Mouse (Mus musculus) urinary bladder, postnatal 4 days (tissue): ENCODE data around the gene 9630041A04Rik.

Experiments
- DNase-seq, 2 experiments: peaks; one replicate each; pipeline ENCODE4 v3.0.0; 2021 to 2022; ENCODE audit warnings: low spot score in 2 of 2

Gene 9630041A04Rik

DNA sequence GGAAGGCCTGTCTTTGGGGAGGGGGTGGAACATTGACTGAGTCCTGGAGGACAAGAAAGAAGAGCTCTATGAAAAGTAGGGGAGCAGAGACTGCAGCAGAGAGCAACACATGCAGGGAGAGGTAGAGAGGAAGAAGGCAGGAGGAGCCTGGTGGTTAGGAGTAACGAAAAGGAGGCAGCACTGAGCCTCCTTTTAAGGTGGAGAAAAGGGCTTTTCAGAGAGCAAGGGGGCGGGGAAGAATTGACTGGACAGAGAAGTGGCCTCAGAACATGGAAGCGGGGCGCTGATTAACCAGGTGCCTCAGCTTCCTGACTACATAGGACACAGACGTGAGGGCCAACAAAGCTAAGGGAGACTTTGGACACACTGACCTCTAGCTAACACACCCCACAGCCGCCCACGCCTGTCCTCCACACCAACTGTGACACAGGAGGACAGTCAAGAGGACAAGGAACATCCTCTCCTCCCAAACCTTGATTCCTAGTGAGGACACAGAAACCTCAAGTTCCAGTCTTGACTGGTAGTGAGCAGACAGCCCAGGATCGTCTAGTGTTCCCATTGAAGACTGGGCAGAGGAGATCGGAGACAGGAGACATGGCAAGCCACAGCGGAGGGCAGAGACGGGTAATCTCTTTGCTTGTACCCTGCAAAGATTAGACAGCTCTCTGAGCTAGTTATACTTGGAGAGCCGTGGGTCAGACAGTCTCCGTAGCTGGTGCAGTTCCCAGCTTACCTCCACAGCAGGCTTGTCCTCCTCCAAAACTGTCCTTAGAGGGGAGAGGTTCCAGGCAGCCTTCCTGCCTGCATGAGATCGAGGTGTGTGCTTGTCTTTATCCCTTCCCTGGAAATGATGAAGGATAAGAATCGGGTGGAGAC lies at the start of gene 9630041A04Rik:
Gene 9630041A04Rik, plus strand, starts transcription at position 246 of the 876 bp plus-strand sequence.
- DNase-seq, result no peak

DNA sequence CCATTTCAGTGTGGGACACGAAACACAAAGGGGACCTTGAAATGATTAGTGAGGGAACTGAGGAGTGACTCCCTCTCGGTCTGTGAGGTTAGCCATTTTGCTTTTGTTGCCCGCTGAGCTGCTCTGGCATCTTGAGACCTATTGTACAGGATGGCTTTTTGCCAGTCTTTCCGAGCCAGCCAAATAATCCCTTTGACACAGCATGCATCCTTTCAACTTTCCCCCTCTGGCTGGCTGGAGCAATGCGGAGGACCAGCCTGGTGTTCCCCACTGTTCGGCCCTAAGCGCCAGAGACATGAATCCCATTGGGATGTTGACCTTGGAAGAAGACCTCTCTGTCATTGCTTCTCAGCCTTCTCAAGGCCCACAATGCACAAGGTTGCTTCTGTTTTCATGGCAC lies 37.7 kb upstream of the 9630041A04Rik start:
- no peak for DNase-seq

- no peak for DNase-seq
Measured at GRCm38 (mm10) chr9:101825626-101826025, 36.0 kb upstream of the 9630041A04Rik start.

- no peak for DNase-seq
Measured at GRCm38 (mm10) chr9:101833619-101834018, 28.0 kb upstream of the 9630041A04Rik start.

- DNase-seq, result no peak
Measured at GRCm38 (mm10) chr9:101841101-101841500, 20.5 kb upstream of the 9630041A04Rik start.

DNA sequence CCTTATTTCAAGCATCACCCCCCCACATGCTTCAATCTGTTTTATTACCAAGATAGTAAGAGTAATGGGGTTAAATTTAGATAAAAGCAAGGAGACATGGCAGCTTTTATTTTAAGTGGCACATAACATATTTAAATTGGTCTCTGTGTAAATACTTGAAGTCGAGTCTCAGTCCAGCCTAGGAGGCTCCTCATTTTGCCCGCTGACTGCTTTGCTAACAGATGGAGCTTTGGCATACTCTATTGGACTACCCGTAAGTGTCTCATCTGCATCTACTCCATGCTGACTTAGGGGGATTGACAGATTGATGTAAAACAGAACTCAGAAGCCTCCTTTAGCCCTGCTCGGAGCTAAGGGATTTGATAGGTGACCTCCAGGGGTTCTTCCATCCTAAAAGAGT lies 17.7 kb upstream of the 9630041A04Rik start:
- no peak for DNase-seq

DNA sequence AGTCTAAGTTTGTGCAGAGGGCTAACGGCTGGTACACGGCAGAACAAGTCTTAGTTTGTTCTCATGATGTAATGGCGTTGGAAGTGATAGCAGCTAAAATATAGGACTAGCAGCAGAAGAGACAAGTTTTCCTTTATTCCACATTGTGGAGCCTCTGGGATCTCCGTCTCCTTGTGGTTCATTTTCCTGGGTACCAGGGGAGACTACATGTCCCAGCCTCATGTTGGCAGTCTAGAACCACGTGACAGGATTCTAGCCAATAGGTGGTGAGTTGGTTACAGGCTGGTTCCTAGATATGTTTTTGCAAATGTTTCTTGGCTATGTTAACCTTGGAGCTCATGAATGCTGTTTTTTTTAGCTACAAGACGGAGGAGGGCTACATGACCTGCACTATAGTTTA lies 15.9 kb upstream of the 9630041A04Rik start:
- DNase-seq, result no peak

- peak in 1 of 2 experiments; percentile 48 for DNase-seq
Measured at GRCm38 (mm10) chr9:101862481-101863065, 932 bp downstream of the 9630041A04Rik start.

DNA sequence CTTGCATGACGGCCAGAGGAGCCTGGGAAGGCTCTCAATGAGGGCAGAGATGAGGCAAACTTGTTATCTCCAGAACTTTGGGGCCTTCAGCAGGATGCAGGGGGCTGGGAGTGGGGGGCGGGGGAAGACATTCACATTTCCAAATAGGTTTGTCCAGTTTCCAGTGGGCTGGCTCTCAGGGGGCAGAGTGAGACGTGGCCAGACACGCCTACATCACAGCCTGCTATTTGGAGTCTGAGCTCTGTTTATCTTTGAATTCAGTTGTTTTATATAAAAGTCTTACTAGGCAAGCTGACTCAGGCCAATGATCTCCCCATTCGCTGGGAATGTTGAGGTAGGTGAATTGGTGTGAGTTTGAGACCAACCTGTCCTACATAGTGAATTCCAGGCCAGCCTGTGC lies 1.5 kb downstream of the 9630041A04Rik start:
- DNase-seq, result peak in 1 of 2 experiments; percentile 26

DNA sequence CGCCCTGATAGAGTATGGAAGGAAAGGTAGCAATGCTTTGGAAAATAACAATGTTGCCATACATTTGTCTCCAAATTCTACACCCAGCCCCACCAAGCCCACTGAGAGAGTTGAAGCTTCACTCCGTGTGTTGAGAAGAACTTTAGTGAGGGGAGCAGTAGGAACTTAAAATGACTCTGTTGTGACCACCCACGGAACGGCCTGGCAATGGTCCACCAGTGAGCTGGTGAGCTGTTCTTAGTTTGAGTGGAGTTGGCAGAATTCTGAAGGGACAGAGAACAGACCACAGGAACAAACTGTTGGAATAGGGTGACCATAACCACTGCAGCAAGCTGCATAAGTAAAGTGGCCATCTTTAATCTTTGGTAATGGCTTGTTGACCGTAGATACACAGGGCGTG lies 7.0 kb downstream of the 9630041A04Rik start:
- DNase-seq, result no peak

DNA sequence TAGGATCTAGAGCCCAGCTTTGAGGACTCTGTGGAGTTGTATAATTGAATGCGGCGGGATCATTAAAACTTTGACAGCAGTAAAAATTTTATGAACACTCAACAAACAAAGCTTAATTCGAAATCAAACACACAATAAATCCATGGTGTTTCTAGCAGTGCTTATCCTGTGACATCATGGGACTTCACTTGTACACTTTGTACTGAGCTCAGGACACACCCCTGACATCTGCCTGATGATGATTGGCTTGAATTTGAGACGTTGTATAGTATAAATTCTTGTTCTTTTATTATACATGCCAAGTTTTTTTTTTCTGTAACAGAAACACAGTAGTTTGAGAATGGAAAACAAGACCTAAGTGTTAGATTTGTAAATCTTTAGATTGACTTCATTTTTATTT lies 8.4 kb downstream of the 9630041A04Rik start:
- no peak for DNase-seq

DNA sequence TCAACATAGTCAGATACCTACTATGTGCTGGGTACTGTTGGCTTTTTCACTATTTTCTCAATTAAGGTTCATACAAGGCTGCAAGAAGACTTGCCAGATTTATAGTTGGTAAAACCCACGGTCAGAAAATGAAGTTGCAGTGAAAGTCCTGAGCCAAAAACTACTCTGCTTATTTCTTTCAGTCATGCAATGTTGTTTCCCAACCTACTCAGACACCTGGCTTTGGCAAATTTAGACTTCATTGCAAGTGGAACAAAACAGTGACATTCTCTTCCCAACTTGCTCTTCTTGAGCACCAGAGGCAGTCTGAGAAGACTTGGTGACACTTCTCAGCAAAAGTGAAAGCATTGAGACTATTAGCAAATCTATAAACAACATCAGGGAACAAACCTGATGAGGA lies 13.7 kb downstream of the 9630041A04Rik start:
- DNase-seq, result no peak

GRCm38 (mm10) chr9:101877109-101877987 lies 15.7 kb downstream of the 9630041A04Rik start:
- no peak for DNase-seq

DNA sequence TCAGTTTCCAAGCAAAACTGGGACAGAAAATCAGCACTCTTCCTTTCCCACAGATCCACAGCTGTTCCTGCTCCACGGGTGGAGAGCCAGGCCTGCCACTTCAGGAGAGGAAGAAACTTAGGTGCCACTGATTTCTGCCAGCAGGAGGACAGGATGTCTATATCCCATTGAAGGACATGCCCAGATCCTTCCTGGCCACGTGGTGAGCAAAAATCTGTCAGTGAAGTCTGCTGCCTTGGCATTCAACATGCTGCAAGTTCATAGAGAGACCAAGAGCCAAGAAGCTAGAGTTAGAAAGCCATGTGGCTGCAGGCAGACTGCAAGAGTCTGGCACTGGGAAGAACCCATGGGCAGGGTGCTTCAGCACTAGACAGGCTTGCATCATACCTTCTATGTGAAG lies 21.7 kb downstream of the 9630041A04Rik start:
- DNase-seq, result no peak

DNA sequence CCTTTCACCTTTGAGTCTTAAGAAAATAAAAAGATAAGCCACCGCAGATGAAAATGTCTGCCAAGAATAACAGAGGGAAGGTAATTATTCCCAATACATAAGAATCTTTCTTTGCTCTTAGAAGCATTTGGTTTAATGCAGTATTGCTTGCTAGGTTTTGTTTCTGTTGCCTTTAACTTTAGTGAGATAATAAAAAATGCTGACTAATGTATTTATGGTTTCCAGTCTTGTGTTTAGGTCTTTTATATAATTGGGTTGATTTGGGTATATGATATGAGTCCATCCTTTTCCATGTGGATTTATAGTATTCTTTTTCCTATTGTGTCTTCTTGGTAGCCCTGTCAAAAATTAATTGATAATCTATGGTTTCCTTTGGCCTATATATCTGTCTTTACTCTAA lies 36.2 kb downstream of the 9630041A04Rik start:
- no peak for DNase-seq

DNA sequence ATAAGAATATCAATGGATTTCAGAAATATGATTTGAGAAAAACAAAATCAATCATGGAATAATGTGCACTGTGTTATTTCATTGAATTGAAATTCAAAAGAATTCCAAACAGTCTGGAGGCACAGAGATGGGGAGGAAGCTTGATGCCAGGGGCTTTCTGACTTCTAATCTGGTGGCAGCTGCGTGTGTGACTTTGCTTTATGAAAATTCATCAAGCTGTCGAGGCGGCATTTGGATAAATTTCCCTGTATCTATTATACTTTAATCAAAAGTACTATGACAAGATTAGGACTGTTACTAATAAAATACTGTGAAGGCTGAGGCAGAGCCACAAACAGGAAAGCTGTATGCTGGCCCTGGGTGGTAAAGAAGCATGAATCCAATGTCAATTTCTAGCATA lies 41.8 kb downstream of the 9630041A04Rik start:
- no peak for DNase-seq

DNA sequence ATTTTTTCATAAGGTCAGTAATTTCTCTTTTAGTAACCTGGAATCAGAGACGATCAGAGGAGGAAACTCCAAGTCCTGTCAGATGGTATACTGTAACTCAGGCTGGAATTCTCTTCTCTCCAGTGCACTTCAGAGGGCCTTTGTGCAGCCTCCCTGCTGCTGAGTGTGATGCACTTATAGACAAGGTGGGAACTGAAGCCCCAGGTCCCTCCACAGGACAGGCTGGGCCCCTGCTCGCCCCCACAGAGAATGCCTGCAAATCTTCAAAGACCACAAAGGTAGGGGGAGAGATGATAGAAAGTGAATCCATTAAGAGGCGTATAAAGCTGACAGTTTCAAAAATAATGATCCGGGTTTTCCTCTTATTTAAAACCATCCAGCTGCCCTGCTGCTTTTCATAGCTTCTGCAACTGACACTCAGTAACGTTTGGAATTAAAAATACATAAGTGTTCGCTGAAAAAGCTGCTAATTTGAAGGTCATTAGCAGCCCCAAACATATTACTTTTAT lies 46.2 kb downstream of the 9630041A04Rik start:
- DNase-seq, result no peak

GRCm38 (mm10) chr9:101908849-101909248 lies 47.2 kb downstream of the 9630041A04Rik start:
- no peak for DNase-seq

DNA sequence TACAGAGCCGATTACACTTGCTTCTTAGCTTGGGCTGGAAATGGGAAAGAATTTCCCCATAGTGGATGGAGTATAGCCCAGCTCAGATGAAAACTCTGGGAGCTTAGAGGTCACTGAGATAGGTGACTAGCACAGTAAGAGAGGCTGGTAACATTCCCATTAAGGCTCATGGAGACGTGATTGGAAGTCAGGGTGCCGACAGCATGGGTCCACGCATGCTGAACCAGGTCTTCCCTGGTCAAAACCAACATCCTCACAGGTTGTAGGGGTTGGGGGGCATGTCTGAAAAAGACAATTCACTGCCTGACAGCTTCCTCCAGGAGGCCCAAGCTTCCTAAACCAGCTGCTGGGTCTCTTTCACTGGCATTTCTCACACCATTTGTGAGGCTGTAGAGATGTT lies 47.9 kb downstream of the 9630041A04Rik start:
- DNase-seq, result no peak

- no peak for DNase-seq
Measured at GRCm38 (mm10) chr9:101911176-101911866, 49.7 kb downstream of the 9630041A04Rik start.

DNA sequence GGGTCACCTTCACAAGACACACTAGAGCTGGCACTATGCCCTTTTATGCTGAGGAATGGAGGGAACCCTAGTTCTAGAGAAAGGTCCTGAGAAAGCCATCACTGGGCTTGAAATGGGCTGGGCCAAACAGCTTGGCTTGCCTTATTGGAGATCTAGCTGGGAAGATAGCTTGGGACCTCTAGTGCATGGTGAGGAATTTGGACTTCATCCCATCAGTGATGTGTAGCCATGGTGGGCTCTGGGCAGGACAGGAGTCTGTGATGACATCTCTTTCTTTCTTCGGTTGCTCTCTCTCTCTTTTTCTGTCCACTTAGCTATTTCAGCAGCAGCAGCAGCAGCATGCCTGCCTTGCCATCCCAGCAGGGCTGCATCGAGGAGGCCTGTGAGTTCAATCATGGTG lies 53.4 kb downstream of the 9630041A04Rik start:
- peak in 1 of 2 experiments; percentile 11 for DNase-seq
